Mouse (Mus musculus) embryonic fibroblast, embryonic 13.5 days (primary cell): ENCODE data around the gene Lce1g.

Experiments
- CTCF ChIP-seq: IDR thresholded peaks from 2 replicates; pipeline ENCODE4 v1.5.1; 2011; ENCODE audit warnings: mild to moderate bottlenecking, control low read depth, low read length, moderate library complexity, borderline replicate concordance; ENCODE audit not compliant: insufficient read depth
- POLR2A ChIP-seq: IDR thresholded peaks from 2 replicates; pipeline ENCODE4 v1.6.1; 2011; ENCODE audit warnings: low read depth, mild to moderate bottlenecking, control low read depth, low read length, moderate library complexity

- TF ChIP-seq POLR2A, result no peak
- TF ChIP-seq CTCF, result no peak
Measured at GRCm38 (mm10) chr3:92790414-92790813, 38.3 kb upstream of the Lce1g start, which contains the start of gene Lce1j.
